Mouse (Mus musculus) ovary, postnatal 10 days (tissue): ENCODE data around the gene Wdr95.

Experiments
- DNase-seq: peaks from one replicate; pipeline ENCODE4 v3.0.0; 2022; ENCODE audit warnings: low spot score

The Wdr95 gene

GRCm38 (mm10) chr5:149623815-149624675 is 95.6 kb downstream of the Wdr95 start:
- no peak for DNase-seq

- DNase-seq: no peak
Measured at GRCm38 (mm10) chr5:149625547-149625946, 97.1 kb downstream of the Wdr95 start.

- no peak for DNase-seq
Measured at GRCm38 (mm10) chr5:149634409-149635035, 106.0 kb downstream of the Wdr95 start.

GRCm38 (mm10) chr5:149635556-149635955 is 107.1 kb downstream of the Wdr95 start:
- DNase-seq: peak; percentile 13

- peak; percentile 91 for DNase-seq
Measured at GRCm38 (mm10) chr5:149636075-149636920, 107.8 kb downstream of the Wdr95 start, which contains the start of gene Hsph1. TSS of gene Hsph1 (minus strand) at chr5:149636376.

- DNase-seq: no peak
Measured at GRCm38 (mm10) chr5:149637306-149637705, 108.8 kb downstream of the Wdr95 start.

GRCm38 (mm10) chr5:149641277-149641892 is 112.9 kb downstream of the Wdr95 start:
- DNase-seq: no peak

GRCm38 (mm10) chr5:149642366-149642765 is 113.9 kb downstream of the Wdr95 start:
- no peak for DNase-seq

GRCm38 (mm10) chr5:149642783-149643509 is 114.5 kb downstream of the Wdr95 start:
- no peak for DNase-seq

- no peak for DNase-seq
Measured at GRCm38 (mm10) chr5:149647367-149648115, 119.1 kb downstream of the Wdr95 start.

- no peak for DNase-seq
Measured at GRCm38 (mm10) chr5:149648196-149648595, 119.7 kb downstream of the Wdr95 start.

GRCm38 (mm10) chr5:149648895-149649406 is 120.5 kb downstream of the Wdr95 start:
- no peak for DNase-seq

GRCm38 (mm10) chr5:149649499-149650178 is 121.2 kb downstream of the Wdr95 start:
- no peak for DNase-seq

- no peak for DNase-seq
Measured at GRCm38 (mm10) chr5:149650179-149650553, 121.7 kb downstream of the Wdr95 start.

- no peak for DNase-seq
Measured at GRCm38 (mm10) chr5:149655636-149656035, 127.2 kb downstream of the Wdr95 start.

- no peak for DNase-seq
Measured at GRCm38 (mm10) chr5:149658022-149658421, 129.5 kb downstream of the Wdr95 start.

- no peak for DNase-seq
Measured at GRCm38 (mm10) chr5:149658741-149659413, 130.4 kb downstream of the Wdr95 start.

- DNase-seq: no peak
Measured at GRCm38 (mm10) chr5:149659414-149659780, 130.9 kb downstream of the Wdr95 start.

- DNase-seq: no peak
Measured at GRCm38 (mm10) chr5:149661428-149661827, 132.9 kb downstream of the Wdr95 start.
